Mouse (Mus musculus): ENCODE results near the gene Dcxr.

GRCm38 (mm10) chr11:120707969-120708368 is 19.1 kb downstream of the Dcxr start:
- TF ChIP-seq POLR2A (IDR thresholded peaks at IDR 0.05; ENCODE audit: borderline replicate concordance, control insufficient read depth, low read depth, low read length) (no peak), CTCF (IDR thresholded peaks at IDR 0.05; ENCODE audit: control insufficient read depth, insufficient read depth, low read length) (no peak)

Data from bone marrow, adult 2 months (tissue).